In the genomic region with DNA sequence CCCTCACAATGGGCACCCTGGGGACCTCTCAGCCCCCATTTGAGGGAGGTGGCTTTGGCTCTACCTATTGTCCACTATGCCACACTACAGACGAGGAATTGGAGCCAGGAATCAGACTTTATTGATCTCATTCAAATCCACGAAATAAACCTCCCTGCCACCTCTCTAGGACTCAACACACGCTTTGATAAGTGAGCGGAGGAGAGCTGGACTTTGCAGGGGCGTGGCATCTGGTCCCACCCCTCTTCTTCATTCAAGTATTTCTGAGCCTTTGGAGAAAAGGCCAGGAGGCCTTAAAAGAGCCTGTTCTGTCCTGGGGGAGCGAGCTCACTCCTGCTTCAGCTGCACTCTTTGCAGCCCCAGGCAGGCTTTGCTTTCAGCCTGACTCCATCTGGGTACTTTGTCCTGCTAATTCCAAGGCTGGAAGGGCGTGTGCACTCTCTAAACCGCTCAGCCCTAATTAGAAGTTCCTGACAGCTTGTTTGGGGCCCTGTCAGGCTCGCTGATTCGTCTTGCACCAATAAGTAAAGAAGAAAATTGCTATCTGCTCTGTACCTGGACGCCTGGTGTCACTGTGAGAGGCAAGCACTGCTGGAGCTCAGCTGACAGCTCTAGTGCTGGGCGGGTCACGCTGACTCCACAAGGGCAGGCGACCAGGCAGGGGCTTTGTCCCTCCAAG, we compare ENCODE assay signal across 11 mouse cellular contexts.
DNase-seq lines count a peak whose midpoint lies in the region; ATAC-seq and TF ChIP-seq lines count a peak whose summit lies in the region.
"Had no signal": no experiment of that assay in that cellular context is flagged by ENCODE, and none has a peak within 500 bp of the region (broad histone marks: within the 10 kb centered on the region; RNA-seq: fewer than 3 reads in every experiment).

No protein-coding gene starts in this region.

- 0 out of 2 replicates have a peak, but pooled peaks cover 5% of the 10 kb centered on the region for H3K27me3 ChIP-seq in hindbrain, embryonic 12.5 days
- H3K27me3 ChIP-seq in hindbrain, postnatal 0 days (ENCODE audit: insufficient read depth, low read length), result no peaks in the 10 kb centered on the region
- no peaks in the 10 kb centered on the region for H3K27me3 ChIP-seq in intestine, embryonic 15.5 days (replicated peaks)
- H3K27me3 ChIP-seq: limb, embryonic 15.5 days; neural tube, embryonic 12.5 days had no signal

- peaks cover 35% of the 10 kb centered on the region for H3K4me1 ChIP-seq in hindbrain, embryonic 12.5 days
- peaks cover 12% of the 10 kb centered on the region; the same call in 1 of the 2 replicates for H3K4me1 ChIP-seq in hindbrain, postnatal 0 days (ENCODE audit: insufficient read depth, low read length)
- H3K4me1 ChIP-seq in intestine, embryonic 15.5 days (replicated peaks), result peaks cover 27% of the 10 kb centered on the region

- TF ChIP-seq CTCF in hindbrain, postnatal 0 days (IDR thresholded peaks at IDR 0.05; ENCODE audit: low read depth), result no peak

- no peaks in the 10 kb centered on the region for H3K36me3 ChIP-seq in hindbrain, embryonic 12.5 days
- H3K36me3 ChIP-seq in hindbrain, postnatal 0 days (ENCODE audit: insufficient read depth, low read length), result no peaks in the 10 kb centered on the region
- H3K36me3 ChIP-seq in intestine, embryonic 15.5 days, result no peaks in the 10 kb centered on the region
- H3K36me3 ChIP-seq: limb, embryonic 15.5 days; neural tube, embryonic 12.5 days had no signal

- H3K4me3 ChIP-seq in hindbrain, embryonic 12.5 days, result no peak overlapping the region
- no peak overlapping the region for H3K4me3 ChIP-seq in hindbrain, postnatal 0 days (ENCODE audit: low read length)
- no peak overlapping the region for H3K4me3 ChIP-seq in intestine, embryonic 15.5 days (replicated peaks)
- H3K4me3 ChIP-seq: limb, embryonic 15.5 days; neural tube, embryonic 12.5 days had no signal

- H3K9me3 ChIP-seq in hindbrain, embryonic 12.5 days (replicated peaks), result no peaks in the 10 kb centered on the region
- no peaks in the 10 kb centered on the region for H3K9me3 ChIP-seq in hindbrain, postnatal 0 days (ENCODE audit: low read length)
- H3K9me3 ChIP-seq in intestine, embryonic 15.5 days, result no peaks in the 10 kb centered on the region
- H3K9me3 ChIP-seq: limb, embryonic 15.5 days; neural tube, embryonic 12.5 days had no signal

- H3K4me2 ChIP-seq in hindbrain, embryonic 12.5 days (replicated peaks), result no peak overlapping the region
- no peak overlapping the region for H3K4me2 ChIP-seq in hindbrain, postnatal 0 days (ENCODE audit: low read depth, low read length)
- 0 out of 2 replicates have a peak overlapping the region, but pooled peaks have one; percentile 12 for H3K4me2 ChIP-seq in intestine, embryonic 15.5 days (replicated peaks)
- H3K4me2 ChIP-seq: limb, embryonic 15.5 days; neural tube, embryonic 12.5 days had no signal

- H3K9ac ChIP-seq in hindbrain, embryonic 12.5 days, result no peak overlapping the region
- H3K9ac ChIP-seq in hindbrain, postnatal 0 days (replicated peaks; ENCODE audit: low read length), result no peak overlapping the region
- no peak overlapping the region for H3K9ac ChIP-seq in intestine, embryonic 15.5 days
- H3K9ac ChIP-seq: limb, embryonic 15.5 days; neural tube, embryonic 12.5 days had no signal

- 0 out of 2 replicates have a peak, but pooled peaks have one; percentile 12 for ATAC-seq in hindbrain, embryonic 12.5 days (ENCODE audit: low FRiP score)
- no peak for ATAC-seq in hindbrain, postnatal 0 days
- 0 out of 2 replicates have a peak, but pooled peaks have one; percentile 27 for ATAC-seq in intestine, embryonic 15.5 days
- ATAC-seq in monocyte, adult 5-6 weeks (replicated peaks; ENCODE audit: insufficient number of reproducible peaks, low FRiP score, low TSS enrichment, poor library complexity, severe bottlenecking), result no peak

- no peak for DNase-seq in hindbrain, postnatal 0 days (ENCODE audit: low spot score)
- peak; percentile 45 for DNase-seq in embryo, embryonic 10 days (ENCODE audit: low spot score)
- peak; percentile 63 for DNase-seq in retina, embryonic 14.5 days (ENCODE audit: low spot score)
- no peak for DNase-seq in frontal cortex, adult 2 months (ENCODE audit: extremely low spot score in 1 of 2, low spot score in 1 of 2)
- DNase-seq in urinary bladder, postnatal 10 days (ENCODE audit: low spot score), result no peak
- DNase-seq: kidney, postnatal 4 days had no signal

- H3K27ac ChIP-seq in hindbrain, embryonic 12.5 days, result no peak overlapping the region
- no peak overlapping the region for H3K27ac ChIP-seq in hindbrain, postnatal 0 days
- H3K27ac ChIP-seq in intestine, embryonic 15.5 days, result no peak overlapping the region
- H3K27ac ChIP-seq: limb, embryonic 15.5 days; neural tube, embryonic 12.5 days had no signal

- 14% methylated on average over 14 of the region's 14 CpGs for WGBS in hindbrain, embryonic 12.5 days
- WGBS in hindbrain, postnatal 0 days, result 30% methylated on average over 14 of the region's 14 CpGs
- 20% methylated on average over 14 of the region's 14 CpGs for WGBS in intestine, embryonic 15.5 days

Comparison
In these comparisons a context has a peak if more than half of its experiments do, and no peak if none do; other contexts are left out.
1. ATAC-seq: peak in hindbrain, embryonic 12.5 days (single experiment) and intestine, embryonic 15.5 days (single experiment); none in hindbrain, postnatal 0 days (single experiment) and monocyte, adult 5-6 weeks (single experiment).
2. DNase-seq: peak in embryo, embryonic 10 days (single experiment) and retina, embryonic 14.5 days (single experiment); none in hindbrain, postnatal 0 days (single experiment), frontal cortex, adult 2 months (0 of 2) and urinary bladder, postnatal 10 days (single experiment).